Mouse (Mus musculus): Measurements from ENCODE around the gene Tead2. TPM values are rescaled to one million over a fixed set of nuclear protein-coding genes. Genes with fewer than 3 reads are reported as not detected.

Tead2 gene
- total RNA-seq, 2 experiments from 2014 or later, result 1.2 to 1.3 TPM

GRCm38 (mm10) chr7:45191161-45191560, 24.4 kb upstream of the Tead2 start:
- no peak for DNase-seq (ENCODE audit: low spot score)

GRCm38 (mm10) chr7:45191803-45192363, 23.7 kb upstream of the Tead2 start:
- DNase-seq (ENCODE audit: low spot score), result peak; percentile 81

- no peak for DNase-seq (ENCODE audit: low spot score)
Observed at GRCm38 (mm10) chr7:45192585-45193310, 22.8 kb upstream of the Tead2 start.

- no peak for DNase-seq (ENCODE audit: low spot score)
Observed at GRCm38 (mm10) chr7:45193406-45193805, 22.1 kb upstream of the Tead2 start.

- no peak for DNase-seq (ENCODE audit: low spot score)
Observed at GRCm38 (mm10) chr7:45193871-45194785, 21.4 kb upstream of the Tead2 start.

GRCm38 (mm10) chr7:45195341-45196175, 20.0 kb upstream of the Tead2 start:
- DNase-seq (ENCODE audit: low spot score), result peak; percentile 43

GRCm38 (mm10) chr7:45196176-45196535, 19.4 kb upstream of the Tead2 start:
- DNase-seq (ENCODE audit: low spot score), result no peak

GRCm38 (mm10) chr7:45196994-45197393, 18.6 kb upstream of the Tead2 start:
- DNase-seq (ENCODE audit: low spot score), result no peak

- DNase-seq (ENCODE audit: low spot score), result peak; percentile 76
Observed at GRCm38 (mm10) chr7:45198435-45198834, 17.1 kb upstream of the Tead2 start.

- DNase-seq (ENCODE audit: low spot score), result no peak
Observed at GRCm38 (mm10) chr7:45198961-45199360, 16.6 kb upstream of the Tead2 start.

- no peak for DNase-seq (ENCODE audit: low spot score)
Observed at GRCm38 (mm10) chr7:45202654-45203053, 12.9 kb upstream of the Tead2 start.

- DNase-seq (ENCODE audit: low spot score), result peak; percentile 80
Observed at GRCm38 (mm10) chr7:45204380-45205143, 11.0 kb upstream of the Tead2 start, which contains the start of gene Ccdc155. Gene Ccdc155 (minus strand): TSS chr7:45204892.

- no peak for DNase-seq (ENCODE audit: low spot score)
Observed at GRCm38 (mm10) chr7:45208260-45208659, 7.3 kb upstream of the Tead2 start.

- DNase-seq (ENCODE audit: low spot score), result no peak
Observed at GRCm38 (mm10) chr7:45211070-45211469, 4.5 kb upstream of the Tead2 start.

- no peak for DNase-seq (ENCODE audit: low spot score)
Observed at GRCm38 (mm10) chr7:45211851-45212251, 3.7 kb upstream of the Tead2 start, which contains the start of gene Dkkl1. Gene Dkkl1 (minus strand): TSS chr7:45212147.

- DNase-seq (ENCODE audit: low spot score), result no peak
Observed at GRCm38 (mm10) chr7:45212356-45212755, 3.2 kb upstream of the Tead2 start.

- no peak for DNase-seq (ENCODE audit: low spot score)
Observed at GRCm38 (mm10) chr7:45213708-45214107, 1.8 kb upstream of the Tead2 start.

- no peak for DNase-seq (ENCODE audit: low spot score)
Observed at GRCm38 (mm10) chr7:45216442-45217183, 1.1 kb downstream of the Tead2 start.

- DNase-seq (ENCODE audit: low spot score), result no peak
Observed at GRCm38 (mm10) chr7:45221680-45222079, 6.1 kb downstream of the Tead2 start.

- no peak for DNase-seq (ENCODE audit: low spot score)
Observed at GRCm38 (mm10) chr7:45224826-45225225, 9.3 kb downstream of the Tead2 start.

Measured in gastrocnemius, adult 18-20 months (tissue).